Mouse (Mus musculus) megakaryocyte progenitor cell, adult 5-6 weeks (primary cell): Measurements from ENCODE around the gene Mycbpap. TPM values are rescaled to one million over a fixed set of nuclear protein-coding genes. Genes with fewer than 3 reads are reported as not detected.
A peak's percentile ranks its signal among the peaks of the same experiment; 100 is the strongest.

Experiments used
- ATAC-seq: replicated peaks from 2 replicates; pipeline ENCODE4 v1.8.0; 2016; ENCODE audit warnings: mild to moderate bottlenecking, moderate TSS enrichment, inconsistent platforms; ENCODE audit not compliant: poor library complexity
- total RNA-seq, 2 experiments: library from RNA; stranded (forward) in 1 of 2; stranded (reverse) in 1 of 2; fragments of 157-497, 149-512 nt in 1 of 2; fragments of 200-1000 nt in 1 of 2; gene quantifications; 2 replicates each; pipeline versions ENCODE4 v1.2.3 to v1.2.4; 2015 to 2017

The Mycbpap gene
- total RNA-seq (2015) (not detected in 2 replicates), total RNA-seq (2017) (0.20 and 2.5 TPM in 2 replicates)

- peak; percentile 82 for ATAC-seq
These were observed at the start of gene Mycbpap for GRCm38 (mm10) chr11:94521219-94521843. Gene Mycbpap (minus strand): TSS chr11:94521742.

- ATAC-seq = no peak
These were observed 49.1 kb upstream of the Mycbpap start for GRCm38 (mm10) chr11:94570612-94571011.

- ATAC-seq = no peak
These were observed 45.8 kb upstream of the Mycbpap start for GRCm38 (mm10) chr11:94567326-94567725.

GRCm38 (mm10) chr11:94566534-94566933 is 45.0 kb upstream of the Mycbpap start:
- ATAC-seq = no peak

GRCm38 (mm10) chr11:94565151-94565479 is 43.6 kb upstream of the Mycbpap start:
- ATAC-seq = no peak

- ATAC-seq = peak; percentile 83
These were observed 43.1 kb upstream of the Mycbpap start, which contains the start of gene Chad for GRCm38 (mm10) chr11:94564437-94565150. Gene Chad (plus strand): TSS chr11:94565047.

GRCm38 (mm10) chr11:94563821-94564220 is 42.3 kb upstream of the Mycbpap start:
- ATAC-seq = peak; percentile 46

- ATAC-seq = no peak
These were observed 41.8 kb upstream of the Mycbpap start for GRCm38 (mm10) chr11:94563383-94563782.

GRCm38 (mm10) chr11:94558226-94558625 is 36.7 kb upstream of the Mycbpap start:
- no peak for ATAC-seq

GRCm38 (mm10) chr11:94550442-94550744 is 28.9 kb upstream of the Mycbpap start:
- no peak for ATAC-seq

GRCm38 (mm10) chr11:94549691-94550441 is 28.3 kb upstream of the Mycbpap start:
- peak; percentile 35 for ATAC-seq

GRCm38 (mm10) chr11:94548888-94549690 is 27.5 kb upstream of the Mycbpap start, which contains the start of gene Rsad1:
Gene Rsad1 (minus strand): TSS chr11:94549255.
- ATAC-seq = peak; percentile 88

GRCm38 (mm10) chr11:94548041-94548784 is 26.7 kb upstream of the Mycbpap start:
- ATAC-seq = peak; percentile 18

GRCm38 (mm10) chr11:94547271-94547670 is 25.7 kb upstream of the Mycbpap start:
- ATAC-seq = no peak

GRCm38 (mm10) chr11:94546381-94546780 is 24.8 kb upstream of the Mycbpap start:
- ATAC-seq = no peak

- ATAC-seq = no peak
These were observed 22.9 kb upstream of the Mycbpap start for GRCm38 (mm10) chr11:94544422-94544821.

GRCm38 (mm10) chr11:94543932-94544331 is 22.4 kb upstream of the Mycbpap start:
- peak; percentile 75 for ATAC-seq

- ATAC-seq = no peak
These were observed 21.8 kb upstream of the Mycbpap start for GRCm38 (mm10) chr11:94543344-94543743.

GRCm38 (mm10) chr11:94542400-94542799 is 20.9 kb upstream of the Mycbpap start:
- ATAC-seq = no peak

GRCm38 (mm10) chr11:94539761-94540160 is 18.2 kb upstream of the Mycbpap start:
- ATAC-seq = no peak
